Mouse (Mus musculus): ENCODE results near the gene Rab12.
"Not testable (repeated sequence)": the region's sequence is repeated elsewhere in the genome, so short reads cannot be mapped to it uniquely, and the experiment has no call there.

Gene Rab12

DNA sequence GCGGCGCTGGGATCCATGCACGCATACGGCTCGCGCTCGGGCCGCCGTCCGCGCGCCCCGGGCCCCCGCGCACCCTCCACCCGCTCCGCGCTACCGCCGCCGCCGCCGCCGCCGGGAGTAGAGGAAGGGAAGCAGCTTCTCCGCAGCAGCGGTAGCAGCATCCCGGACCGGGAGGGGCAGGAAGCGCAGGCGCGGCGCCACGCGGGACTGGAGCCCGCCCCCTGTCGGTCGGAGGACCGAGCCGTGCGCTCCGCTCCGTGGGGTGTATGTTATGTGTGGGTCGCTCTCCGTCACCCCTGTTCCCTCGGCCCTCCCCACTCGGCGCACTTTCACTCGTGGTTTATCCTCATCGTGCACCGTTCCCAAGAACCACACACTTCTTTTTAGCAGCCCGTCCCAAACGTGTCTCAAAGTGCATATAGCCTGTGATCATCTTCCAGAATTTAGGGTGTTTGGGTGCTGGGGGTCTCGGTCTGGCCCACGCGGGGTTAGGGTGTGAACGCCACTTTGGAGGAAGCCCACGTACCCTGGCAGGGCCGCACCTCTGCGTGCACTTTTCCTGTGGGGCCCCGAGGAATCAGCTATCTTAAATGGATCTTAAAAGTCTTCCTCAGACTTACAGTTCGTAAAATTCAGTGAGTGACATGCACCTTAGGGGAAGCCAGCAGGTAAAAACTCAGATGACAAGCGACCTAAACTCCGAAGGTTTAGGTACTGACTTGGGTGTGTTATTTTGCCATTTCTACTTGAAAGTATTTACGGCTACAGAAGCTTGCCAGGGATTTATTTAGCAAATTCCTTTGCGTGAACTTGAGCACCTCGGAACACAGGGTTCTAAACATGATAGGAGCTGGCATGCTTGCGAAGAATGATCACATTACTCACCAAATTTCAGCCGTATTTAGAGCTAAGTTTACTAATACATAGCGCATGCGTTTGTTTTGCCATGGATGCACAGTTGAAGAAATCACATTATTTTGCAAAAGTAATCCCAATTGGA lies at the start of gene Rab12:
Gene Rab12 (minus strand): TSS at position 176 of the 1,000 bp plus-strand sequence.
- peak; percentile 47 for DNase-seq (ENCODE audit: low spot score)

DNA sequence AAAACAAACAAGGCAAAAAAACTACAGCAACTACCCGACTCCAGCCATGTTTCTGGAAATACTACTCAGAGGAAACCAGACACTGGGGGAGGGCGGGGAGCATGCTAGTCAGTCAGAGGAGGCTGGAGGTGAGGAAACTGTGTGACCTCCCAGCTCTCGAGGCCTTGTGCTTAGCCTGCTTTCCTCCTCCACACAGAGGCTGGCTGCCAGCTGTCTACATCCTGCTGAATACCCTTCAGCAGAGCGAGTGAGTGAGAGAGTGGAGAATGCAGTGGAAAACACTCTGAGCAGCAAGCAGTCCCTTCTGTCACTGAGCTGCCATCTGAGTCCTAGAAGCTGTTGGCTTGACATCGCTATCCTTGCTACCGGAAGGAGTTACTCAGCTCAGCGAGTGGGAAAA lies 44.7 kb upstream of the Rab12 start:
- no peak for DNase-seq (ENCODE audit: low spot score)

DNA sequence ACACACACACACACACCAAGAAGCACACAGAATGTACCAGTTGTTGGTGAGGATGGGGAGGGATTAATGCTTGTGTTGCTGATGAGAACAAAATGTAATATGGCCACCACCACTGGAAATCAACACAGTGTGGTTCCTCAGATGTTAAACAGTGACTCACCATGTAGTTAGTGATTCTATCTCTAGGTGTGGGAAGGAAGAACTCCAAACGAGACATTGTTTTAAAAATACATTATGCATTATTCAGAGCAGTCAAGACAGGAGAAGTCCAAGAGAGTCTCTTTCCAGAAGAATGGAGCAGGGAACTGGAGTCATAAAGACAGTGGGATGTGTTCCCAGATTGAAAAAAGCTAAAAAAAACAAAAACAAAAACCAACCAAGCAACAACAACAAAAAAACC lies 44.0 kb upstream of the Rab12 start:
- no peak for DNase-seq (ENCODE audit: low spot score)

DNA sequence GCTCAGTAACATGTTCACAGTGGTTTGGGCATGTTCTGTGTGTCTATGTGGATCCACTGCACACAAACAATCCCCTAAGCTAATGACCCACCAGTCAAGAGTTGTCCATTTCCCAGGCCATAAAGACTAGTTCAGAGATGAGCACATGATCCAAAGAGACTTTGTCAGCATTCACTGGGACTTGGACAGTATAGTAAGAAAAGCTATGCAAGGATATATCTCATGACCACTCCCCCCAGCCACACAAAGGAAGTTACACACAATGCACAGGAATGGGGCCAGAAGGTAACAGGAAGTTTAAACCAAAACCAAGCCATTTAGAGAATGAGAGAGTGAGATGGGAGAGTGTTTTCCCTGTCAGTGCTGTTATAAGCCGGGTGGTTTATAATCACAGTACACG lies 41.9 kb upstream of the Rab12 start:
- no peak for DNase-seq (ENCODE audit: low spot score)

DNA sequence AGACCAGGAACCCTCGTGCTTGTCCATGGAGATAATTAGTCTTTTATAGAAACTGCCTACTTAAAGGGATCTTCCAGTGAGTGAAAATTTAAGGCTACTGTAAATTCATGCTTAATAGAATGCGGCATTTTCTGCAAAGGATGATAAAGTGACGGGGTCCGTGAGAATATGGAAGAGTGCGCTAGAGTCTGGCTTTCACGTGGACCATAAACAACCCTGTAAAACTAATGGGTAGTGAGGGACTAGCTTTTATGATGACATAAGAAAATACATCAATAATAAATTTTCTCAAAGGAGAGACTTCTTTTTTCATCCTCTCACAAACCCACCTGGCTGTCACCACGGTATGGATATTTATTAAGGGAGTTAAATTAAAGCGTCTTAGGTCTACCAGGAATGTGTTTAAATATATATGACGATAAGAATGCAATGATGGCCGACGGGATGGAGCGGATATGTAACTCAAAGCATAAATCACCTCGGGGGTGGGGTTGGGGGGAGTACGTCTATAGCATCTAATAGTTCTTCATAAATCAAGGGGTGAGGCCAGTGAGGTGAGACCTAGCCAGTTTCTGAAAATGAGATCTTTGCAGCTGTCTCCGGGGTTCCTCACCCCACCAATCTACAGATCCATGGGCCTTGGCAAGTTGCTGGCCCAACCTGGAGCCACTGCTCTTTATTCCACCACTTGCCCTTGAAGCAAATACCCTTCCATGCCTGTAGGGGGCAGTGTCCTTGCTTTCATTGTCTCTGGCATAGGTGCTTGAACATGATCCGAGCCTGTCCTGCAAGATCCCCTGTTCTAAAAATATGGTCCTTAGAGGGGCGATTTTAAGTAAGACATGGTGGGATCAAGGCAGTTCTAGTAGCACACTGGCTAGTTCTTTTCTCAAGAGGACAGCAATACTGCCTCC lies 39.1 kb upstream of the Rab12 start:
- no peak for DNase-seq (ENCODE audit: low spot score)

DNA sequence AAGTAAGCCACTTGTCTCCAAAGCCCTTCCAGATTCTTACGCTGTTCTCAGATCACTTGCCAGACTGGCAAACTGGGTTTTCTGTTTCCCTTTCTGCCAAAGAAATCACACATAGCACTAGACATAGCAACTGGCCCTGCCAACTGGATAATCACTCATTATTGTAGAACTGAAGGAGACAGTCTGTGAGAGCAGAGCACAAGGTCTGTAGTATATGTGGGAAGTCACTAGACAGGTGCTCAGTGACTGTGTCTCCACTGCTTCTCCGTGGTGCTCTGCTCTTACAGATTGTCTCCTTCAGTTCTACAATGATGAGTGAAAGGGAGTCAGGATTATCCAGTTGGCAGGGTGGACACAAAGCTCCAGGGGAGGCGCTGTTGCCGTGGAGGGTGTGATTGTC lies 33.2 kb upstream of the Rab12 start:
- DNase-seq (ENCODE audit: low spot score) = no peak

DNA sequence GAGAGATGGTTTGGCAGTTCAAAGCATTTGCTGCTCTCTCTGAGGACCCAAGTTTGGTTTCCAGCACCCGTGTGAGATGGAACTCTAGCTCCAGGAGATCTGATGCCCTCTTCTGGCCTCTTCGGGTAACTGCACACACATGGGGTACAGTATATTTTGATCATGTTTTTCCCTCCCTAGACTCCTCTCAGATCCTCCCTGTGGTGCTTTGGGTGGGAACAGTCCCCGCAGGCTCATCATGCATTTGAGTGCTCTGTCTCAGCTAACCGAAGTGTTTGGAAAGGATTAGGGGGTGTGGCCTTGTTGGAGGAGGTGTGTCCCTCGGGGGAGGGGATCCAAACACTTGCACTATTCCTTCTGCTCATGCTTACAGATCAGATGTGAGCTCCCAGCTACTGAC lies 31.0 kb upstream of the Rab12 start:
- DNase-seq (ENCODE audit: low spot score) = no peak

DNA sequence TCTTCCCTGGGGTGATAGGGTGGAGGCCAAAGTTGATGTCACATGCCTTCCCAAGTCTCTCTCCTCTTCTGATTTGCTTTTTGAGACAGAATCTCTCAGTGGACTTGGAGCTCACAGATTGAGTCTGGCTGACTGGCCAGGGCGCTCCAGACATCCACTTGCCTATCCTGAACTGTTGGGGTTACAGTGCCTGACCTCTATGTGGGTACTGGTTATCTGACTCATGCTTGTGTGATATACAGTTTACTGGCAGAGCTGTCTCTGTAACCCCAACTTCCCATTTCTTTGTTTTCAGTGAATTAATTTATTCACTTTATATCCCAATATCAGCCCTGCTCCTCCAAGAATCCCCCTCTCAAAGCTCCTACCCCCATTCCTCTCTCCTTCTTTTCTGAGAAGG lies 12.8 kb upstream of the Rab12 start:
- no peak for DNase-seq (ENCODE audit: low spot score)

DNA sequence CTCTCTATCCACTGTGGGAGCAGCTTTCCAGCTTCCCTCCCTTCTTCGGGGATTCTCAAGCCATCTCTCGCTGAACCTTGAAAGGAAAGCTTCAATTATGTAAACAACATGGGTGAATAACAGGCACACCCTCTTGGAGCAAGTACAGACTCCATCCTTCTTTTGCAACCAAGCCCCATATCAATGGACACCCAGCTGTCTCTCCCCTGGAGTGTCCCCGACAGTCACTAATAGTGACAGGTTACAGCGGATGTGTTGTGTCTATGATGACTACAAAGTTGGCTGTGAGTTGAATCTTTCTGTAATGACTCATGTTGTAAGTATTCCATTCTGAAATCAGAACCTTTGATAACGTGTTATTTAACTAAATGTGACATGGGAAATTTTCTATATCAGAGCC lies 3.9 kb upstream of the Rab12 start:
- no peak for DNase-seq (ENCODE audit: low spot score)

DNA sequence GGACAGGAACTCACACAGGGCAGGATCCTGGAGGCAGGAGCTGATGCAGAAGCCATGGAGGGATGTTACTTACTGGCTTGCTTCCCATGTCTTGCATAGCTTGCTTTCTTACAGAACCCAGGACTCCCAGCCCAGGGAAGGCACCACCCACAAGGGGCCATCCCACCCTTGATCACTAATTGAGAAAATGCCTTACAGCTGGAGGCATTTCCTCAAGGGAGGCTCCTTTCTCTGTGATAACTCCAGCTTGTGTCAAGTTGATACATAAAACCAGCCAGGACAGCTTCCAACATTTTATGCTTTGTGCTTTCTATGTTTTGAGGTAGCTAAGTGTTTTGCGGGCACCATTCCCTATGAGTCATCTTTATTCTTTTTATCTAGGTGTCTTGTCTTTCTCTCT lies 3.1 kb upstream of the Rab12 start:
- DNase-seq (ENCODE audit: low spot score) = not testable (repeated sequence)

DNA sequence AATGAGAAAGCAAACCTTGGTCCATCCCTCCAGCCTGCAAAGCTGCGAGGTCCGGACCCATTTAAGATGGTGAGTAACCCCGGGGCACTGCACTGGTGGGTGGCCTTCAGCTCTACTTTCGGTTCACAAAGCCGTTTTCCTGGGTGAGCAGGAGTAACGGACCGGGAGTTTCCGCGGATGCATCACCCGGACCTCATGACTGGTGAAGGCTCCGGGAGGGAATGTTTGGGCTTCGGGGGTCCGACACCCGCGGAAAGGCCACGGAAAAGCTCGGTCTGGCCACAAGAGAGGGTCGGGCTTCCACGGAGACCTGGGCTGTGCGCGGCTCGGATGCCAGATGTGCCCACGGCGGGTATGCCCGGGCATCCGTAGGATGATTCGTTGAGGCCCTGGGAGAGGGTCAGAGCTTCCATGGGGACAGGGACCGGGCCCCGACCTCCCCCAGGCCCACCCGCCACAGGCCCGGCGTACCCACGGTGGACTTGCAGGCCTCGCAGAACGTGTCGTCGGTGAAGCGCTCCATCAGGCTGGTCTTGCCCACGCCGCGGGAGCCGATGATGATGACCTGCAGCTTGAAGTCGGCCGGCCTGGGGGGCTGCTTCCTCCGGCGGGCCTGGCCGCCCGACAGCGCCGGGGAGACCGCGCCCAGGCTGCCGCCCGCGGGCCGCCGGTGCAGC lies 514 bp downstream of the Rab12 start:
- DNase-seq (ENCODE audit: low spot score) = no peak

DNA sequence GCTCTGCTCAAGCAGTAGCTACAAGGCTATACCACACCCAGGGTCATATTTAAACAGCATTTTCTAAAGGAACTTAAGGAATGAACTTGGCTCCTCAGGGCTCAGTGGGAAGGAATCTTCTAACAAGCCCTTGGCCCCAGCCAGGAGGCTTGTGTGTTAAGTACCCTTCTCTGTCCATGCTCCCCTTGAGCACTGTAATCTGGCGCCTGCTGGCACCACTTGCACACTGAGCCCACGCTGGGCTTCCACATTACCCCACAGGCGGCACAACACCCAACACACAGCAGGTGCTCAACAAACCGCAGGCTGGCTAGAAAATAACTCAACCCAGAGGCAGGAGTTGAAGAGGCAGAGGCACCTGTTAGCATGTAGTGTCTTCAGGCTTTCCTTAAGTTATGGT lies 2.6 kb downstream of the Rab12 start:
- no peak for DNase-seq (ENCODE audit: low spot score)

DNA sequence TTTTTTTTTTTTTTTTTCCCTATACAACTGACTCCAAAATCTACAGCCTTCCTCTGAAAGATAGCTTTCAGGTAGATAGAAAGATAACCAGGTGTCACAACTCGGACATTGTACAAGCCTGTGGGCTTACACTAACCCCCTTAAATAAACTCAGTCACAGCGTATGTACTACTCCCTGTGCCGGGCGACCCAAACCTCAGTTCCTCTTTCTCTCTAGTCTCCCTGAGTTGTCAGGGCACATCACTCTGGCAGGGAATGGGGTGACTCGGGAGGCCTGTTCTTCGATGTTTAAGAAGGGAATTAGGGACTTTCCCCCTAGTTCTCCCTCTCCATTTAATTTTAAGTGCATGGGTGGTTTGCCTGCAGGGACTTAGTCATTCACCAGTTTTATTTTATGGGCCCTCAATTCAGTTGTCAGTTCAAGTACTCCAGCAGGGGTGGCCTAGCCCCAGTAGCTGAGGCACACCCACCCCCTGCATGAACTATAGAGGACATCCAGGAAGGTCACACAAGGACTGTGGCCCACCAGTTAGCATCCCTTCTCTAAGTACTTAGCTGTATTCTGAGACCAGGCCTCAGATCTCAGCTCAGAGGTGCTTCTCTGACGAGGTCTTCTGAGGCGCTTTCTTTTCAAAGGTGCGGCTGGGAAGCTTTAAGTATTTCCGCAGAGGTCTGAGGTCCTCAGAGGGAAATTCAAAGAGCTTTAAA lies 5.1 kb downstream of the Rab12 start:
- no peak for DNase-seq (ENCODE audit: low spot score)

DNA sequence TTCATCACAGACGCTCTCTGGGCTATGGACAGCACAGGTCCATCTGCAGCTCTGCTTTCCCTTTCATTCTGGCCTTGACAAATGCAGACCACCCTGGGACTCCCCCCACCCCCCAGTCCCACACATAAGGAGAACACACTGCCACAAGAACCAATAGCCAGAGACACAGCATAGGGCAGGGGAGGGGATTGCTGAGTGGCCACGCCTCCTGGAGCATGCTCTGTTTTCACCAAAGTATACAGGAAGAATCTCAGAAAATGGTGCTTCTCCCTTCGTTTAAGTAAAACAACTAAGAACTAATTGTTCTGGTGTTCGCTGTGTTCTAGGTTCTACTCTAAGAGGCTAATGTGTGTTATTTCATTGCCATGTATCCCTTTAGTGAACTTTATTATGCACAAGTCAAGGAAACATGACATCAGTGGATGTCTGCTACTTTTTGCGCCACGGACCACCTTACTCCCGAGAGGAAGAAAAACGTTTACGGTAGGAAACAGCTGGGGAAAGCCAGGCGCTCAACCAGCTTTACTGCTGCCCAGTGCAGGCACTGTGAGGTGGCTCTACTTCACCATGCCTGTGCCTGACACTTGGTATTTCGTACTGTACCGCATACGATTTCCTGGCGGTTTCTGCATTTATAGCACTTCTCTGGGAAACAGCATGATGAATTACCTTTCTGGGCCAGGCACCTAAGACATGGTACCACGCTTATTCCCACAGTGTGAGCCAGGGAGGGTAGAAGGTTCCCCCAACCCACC lies 7.2 kb downstream of the Rab12 start:
- DNase-seq (ENCODE audit: low spot score) = no peak

DNA sequence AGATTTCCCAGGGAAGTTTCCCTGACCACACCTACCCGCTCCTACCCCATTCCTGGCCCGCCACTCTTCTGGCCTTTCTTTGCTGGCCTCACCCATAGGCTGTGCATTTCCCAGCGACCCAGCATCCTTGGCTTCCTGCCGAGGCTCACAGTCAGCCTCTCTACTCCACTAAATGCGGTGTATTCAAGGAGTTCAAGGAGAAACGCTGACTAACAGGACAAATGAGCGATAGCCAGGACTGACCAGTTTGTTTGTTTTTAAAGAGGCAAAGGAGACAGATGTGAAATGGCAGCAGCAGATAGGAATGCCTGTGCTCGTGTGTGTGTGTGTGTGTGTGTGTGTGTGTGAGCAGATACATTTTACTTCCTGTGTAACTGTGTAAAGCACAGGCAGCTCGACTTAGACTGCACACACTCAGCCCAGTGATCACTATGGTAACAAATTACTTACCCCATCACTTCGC lies 9.3 kb downstream of the Rab12 start:
- no peak for DNase-seq (ENCODE audit: low spot score)

DNA sequence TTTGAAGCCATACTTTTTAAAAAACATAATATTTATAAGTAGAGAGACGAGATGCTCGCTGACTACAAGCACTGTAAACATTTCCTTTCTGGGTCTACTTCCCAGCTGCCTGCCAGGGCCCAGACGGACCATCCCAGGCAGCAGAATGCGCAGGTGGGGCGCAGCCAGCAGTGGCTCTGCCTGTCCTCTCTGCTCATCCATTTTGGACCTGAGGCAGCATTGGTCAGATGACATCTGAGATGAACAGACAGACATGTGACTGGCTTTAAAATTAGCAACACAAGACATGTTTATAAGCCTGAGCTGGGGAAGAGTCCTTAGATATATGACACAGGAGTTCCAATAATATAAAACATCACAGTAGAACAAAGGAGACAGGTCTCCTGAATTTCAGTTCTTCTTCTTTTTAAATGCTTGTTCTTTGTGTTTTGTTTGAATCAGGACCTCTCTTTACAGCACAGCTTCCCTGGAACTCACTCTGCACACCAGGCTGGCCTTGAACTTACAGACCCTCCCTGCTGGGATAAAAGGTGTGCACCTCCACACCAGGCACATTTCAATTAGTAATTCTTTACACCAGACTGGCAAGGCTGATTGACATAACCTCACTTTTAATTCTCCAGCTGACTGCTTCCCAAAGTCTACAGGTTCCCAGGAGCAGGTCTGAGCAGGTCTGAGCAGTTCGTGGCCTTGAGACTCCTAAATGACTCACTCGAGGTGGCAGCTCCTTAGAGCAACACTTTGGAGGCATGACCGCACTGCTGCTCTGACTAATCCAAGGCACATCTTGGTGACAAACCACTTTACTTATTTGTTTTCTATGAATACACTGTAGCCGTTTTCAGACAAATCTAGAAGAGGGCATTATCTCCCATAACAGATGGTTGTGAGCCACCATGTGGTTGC lies 12.2 kb downstream of the Rab12 start:
- no peak for DNase-seq (ENCODE audit: low spot score)

DNA sequence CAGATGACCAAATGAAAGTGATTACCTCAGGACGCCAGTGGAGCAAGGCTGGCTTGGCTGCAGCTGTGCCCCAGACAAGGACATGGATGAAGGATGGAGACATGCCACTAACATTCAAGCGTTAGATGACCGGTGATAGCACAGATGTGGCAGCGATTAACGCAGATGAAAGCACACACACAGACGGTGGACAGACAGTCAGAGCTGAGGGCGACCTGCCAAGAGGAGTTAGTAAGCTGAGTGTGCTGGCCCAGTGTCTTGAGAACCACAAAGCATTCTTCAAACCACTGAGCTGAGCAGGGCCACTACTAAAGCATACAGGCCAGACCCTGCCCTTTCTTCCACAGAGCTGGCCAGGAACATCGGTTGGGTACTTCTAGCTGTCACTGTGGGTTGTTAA lies 14.6 kb downstream of the Rab12 start:
- no peak for DNase-seq (ENCODE audit: low spot score)

DNA sequence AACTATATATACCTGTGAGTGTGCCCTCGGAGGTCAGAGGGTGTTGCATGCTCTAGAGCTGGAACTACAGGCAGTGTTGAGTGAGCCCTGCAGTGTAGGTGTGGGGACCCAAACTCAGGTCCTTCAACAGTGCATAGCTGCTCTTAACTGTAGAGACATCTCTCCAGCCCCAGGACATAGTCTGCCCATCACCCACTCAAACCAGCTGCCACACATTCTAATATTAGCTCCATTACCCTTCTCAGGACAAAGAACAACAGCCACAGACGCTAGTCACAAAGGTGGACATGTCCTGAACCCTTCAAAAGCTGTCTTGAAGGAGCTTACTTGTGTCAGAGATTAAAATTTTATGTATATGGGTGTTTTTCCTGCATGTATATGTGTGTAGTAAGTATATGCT lies 15.3 kb downstream of the Rab12 start:
- no peak for DNase-seq (ENCODE audit: low spot score)

DNA sequence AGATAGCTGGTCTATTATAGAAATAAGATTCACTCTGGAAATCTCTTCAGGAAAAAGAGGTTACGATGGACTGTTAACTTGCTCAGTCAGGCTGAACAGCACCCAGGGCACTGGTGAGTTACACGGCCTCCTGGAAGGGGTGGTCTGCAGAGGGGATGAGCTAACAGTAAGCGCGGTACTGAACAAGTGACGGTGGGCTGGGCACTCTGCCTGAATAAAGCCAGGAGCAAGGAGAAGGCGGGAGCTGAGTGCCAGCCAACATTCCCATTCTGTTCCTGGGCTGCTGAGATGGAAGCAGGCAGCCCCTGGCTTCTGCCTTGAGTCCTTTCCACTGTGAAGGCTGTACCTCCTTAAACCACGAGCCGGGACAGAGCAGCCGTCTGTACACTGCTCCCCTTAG lies 16.1 kb downstream of the Rab12 start:
- DNase-seq (ENCODE audit: low spot score) = no peak

DNA sequence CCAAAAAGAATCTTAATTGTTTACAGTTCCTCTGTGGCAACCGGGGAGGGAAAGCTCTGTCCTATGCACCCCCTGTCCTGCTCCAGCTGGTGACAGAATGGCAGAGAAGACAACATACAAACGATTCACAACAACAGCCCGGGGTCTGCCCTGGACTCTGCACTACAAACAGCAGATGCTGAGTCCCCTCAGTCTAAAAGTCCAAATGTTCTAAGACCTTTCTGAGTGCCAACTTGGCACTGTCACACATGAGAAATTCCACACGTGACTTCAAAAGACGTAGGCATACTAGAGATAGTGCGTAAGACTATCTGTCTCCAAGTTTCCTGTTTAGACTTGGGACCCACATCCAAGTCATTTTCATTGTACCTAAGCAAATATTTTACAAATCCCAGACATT lies 16.7 kb downstream of the Rab12 start:
- DNase-seq (ENCODE audit: low spot score) = no peak

Data from layer of hippocampus, adult 9-10 months (tissue).